Mouse (Mus musculus): ENCODE measurements at regions not wholly inside any gene's neighbourhood (a gene's known extent, or its start where the extent isn't known, plus 50 kb on each side); places are given as distances from the start of the nearest gene placed in this dataset.

- DNase-seq (ENCODE audit: low spot score) (no peak), ATAC-seq (no peak)
- no peak overlapping the region for H3K9ac ChIP-seq (replicated peaks; ENCODE audit: low read length)
Measured at GRCm38 (mm10) chr2:74363255-74363654, 216.0 kb downstream of the Lnpk start.

DNA sequence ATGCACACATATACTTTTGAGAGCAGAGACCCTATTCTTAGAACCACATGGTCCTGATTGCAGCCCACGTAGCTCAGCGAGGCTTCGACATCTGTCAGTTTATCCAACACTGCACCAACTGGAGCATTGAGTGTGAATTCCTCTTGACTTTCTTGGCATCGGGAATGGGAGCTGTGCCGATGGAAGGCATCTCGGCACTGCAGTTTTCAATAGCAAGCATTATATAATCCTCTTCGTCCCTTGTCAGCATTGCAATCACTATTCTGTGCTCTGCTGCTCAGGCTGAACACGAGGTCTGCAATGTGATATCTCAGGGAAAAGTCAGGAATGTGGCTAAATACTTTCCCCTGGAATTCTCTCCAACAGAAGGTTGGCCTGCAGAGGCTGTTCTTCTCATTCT is 224.6 kb downstream of the Lnpk start:
- no peak for ATAC-seq
- H3K36me3 ChIP-seq (ENCODE audit: insufficient read depth, low read length): no peaks in the 10 kb centered on the region
- H3K4me3 ChIP-seq (ENCODE audit: low read length): no peak overlapping the region
- 61% methylated on average over 8 of the region's 8 CpGs for WGBS
- H3K9me3 ChIP-seq (ENCODE audit: low read length): no peaks in the 10 kb centered on the region
- no peak overlapping the region for H3K9ac ChIP-seq (replicated peaks; ENCODE audit: low read length)
- no peak overlapping the region for H3K4me2 ChIP-seq (ENCODE audit: low read depth, low read length)
- H3K27ac ChIP-seq: no peak overlapping the region
- no peak for TF ChIP-seq CTCF (IDR thresholded peaks at IDR 0.05; ENCODE audit: low read depth)
- H3K4me1 ChIP-seq (ENCODE audit: insufficient read depth, low read length): no peaks in the 10 kb centered on the region
- DNase-seq (ENCODE audit: low spot score): no peak
- no peaks in the 10 kb centered on the region for H3K27me3 ChIP-seq (ENCODE audit: insufficient read depth, low read length)

More at GRCm38 (mm10) chr2:74363255-74363654, 216.0 kb downstream of the Lnpk start:
- no peaks in the 10 kb centered on the region for H3K36me3 ChIP-seq (ENCODE audit: insufficient read depth, low read length)
- TF ChIP-seq CTCF (IDR thresholded peaks at IDR 0.05; ENCODE audit: low read depth): no peak
- H3K4me1 ChIP-seq (ENCODE audit: insufficient read depth, low read length): no peaks in the 10 kb centered on the region
- no peak overlapping the region for H3K27ac ChIP-seq
- no peak overlapping the region for H3K4me2 ChIP-seq (ENCODE audit: low read depth, low read length)
- H3K27me3 ChIP-seq (ENCODE audit: insufficient read depth, low read length): no peaks in the 10 kb centered on the region
- H3K9me3 ChIP-seq (ENCODE audit: low read length): no peaks in the 10 kb centered on the region
- H3K4me3 ChIP-seq (ENCODE audit: low read length): no peak overlapping the region
- WGBS: 93% methylated on average over 2 of the region's 2 CpGs

- H3K27me3 ChIP-seq (ENCODE audit: insufficient read depth, low read length): no peaks in the 10 kb centered on the region
- H3K4me1 ChIP-seq (ENCODE audit: insufficient read depth, low read length): no peaks in the 10 kb centered on the region
- H3K27ac ChIP-seq: no peak overlapping the region
- WGBS: 58% methylated on average over 6 of the region's 6 CpGs
- H3K9me3 ChIP-seq (ENCODE audit: low read length): no peaks in the 10 kb centered on the region
- H3K4me2 ChIP-seq (ENCODE audit: low read depth, low read length): no peak overlapping the region
- H3K4me3 ChIP-seq (ENCODE audit: low read length): no peak overlapping the region
- no peak overlapping the region for H3K9ac ChIP-seq (replicated peaks; ENCODE audit: low read length)
- TF ChIP-seq CTCF (IDR thresholded peaks at IDR 0.05; ENCODE audit: low read depth): no peak
- DNase-seq (ENCODE audit: low spot score) (peak; percentile 37), ATAC-seq (no peak)
- no peaks in the 10 kb centered on the region for H3K36me3 ChIP-seq (ENCODE audit: insufficient read depth, low read length)
Measured at GRCm38 (mm10) chr2:74349809-74350208, 229.4 kb downstream of the Lnpk start.

GRCm38 (mm10) chr2:74306301-74306700 is 272.9 kb downstream of the Lnpk start:
- H3K9me3 ChIP-seq (ENCODE audit: low read length): no peaks in the 10 kb centered on the region
- H3K9ac ChIP-seq (replicated peaks; ENCODE audit: low read length): no peak overlapping the region
- no peak overlapping the region for H3K27ac ChIP-seq
- no peaks in the 10 kb centered on the region for H3K4me1 ChIP-seq (ENCODE audit: insufficient read depth, low read length)
- H3K27me3 ChIP-seq (ENCODE audit: insufficient read depth, low read length): no peaks in the 10 kb centered on the region
- no peak for TF ChIP-seq CTCF (IDR thresholded peaks at IDR 0.05; ENCODE audit: low read depth)
- no peak overlapping the region for H3K4me3 ChIP-seq (ENCODE audit: low read length)
- DNase-seq (ENCODE audit: low spot score) (no peak), ATAC-seq (no peak)
- H3K4me2 ChIP-seq (ENCODE audit: low read depth, low read length): no peak overlapping the region
- WGBS: 87% methylated on average over 9 of the region's 9 CpGs
- no peaks in the 10 kb centered on the region for H3K36me3 ChIP-seq (ENCODE audit: insufficient read depth, low read length)

GRCm38 (mm10) chr2:74300885-74301451 is 278.3 kb downstream of the Lnpk start:
- no peak overlapping the region for H3K27ac ChIP-seq
- H3K4me3 ChIP-seq (ENCODE audit: low read length): peak overlapping the region; percentile 32
- TF ChIP-seq CTCF (IDR thresholded peaks at IDR 0.05; ENCODE audit: low read depth): 0 out of 2 replicates have a peak, but pooled peaks have one; percentile 10
- H3K4me1 ChIP-seq (ENCODE audit: insufficient read depth, low read length): no peaks in the 10 kb centered on the region
- H3K4me2 ChIP-seq (ENCODE audit: low read depth, low read length): peak overlapping the region; percentile 66
- DNase-seq (ENCODE audit: low spot score): peak; percentile 11
- no peaks in the 10 kb centered on the region for H3K27me3 ChIP-seq (ENCODE audit: insufficient read depth, low read length)
- no peak overlapping the region for H3K9ac ChIP-seq (replicated peaks; ENCODE audit: low read length)
- H3K36me3 ChIP-seq (ENCODE audit: insufficient read depth, low read length): no peaks in the 10 kb centered on the region
- 6% methylated on average over 9 of the region's 9 CpGs for WGBS
- no peak for ATAC-seq
- no peaks in the 10 kb centered on the region for H3K9me3 ChIP-seq (ENCODE audit: low read length)

- no peaks in the 10 kb centered on the region for H3K27me3 ChIP-seq (ENCODE audit: insufficient read depth, low read length)
- ATAC-seq (peak; percentile 86), DNase-seq (ENCODE audit: low spot score) (peak; percentile 93)
- peak overlapping the region; percentile 66 for H3K4me2 ChIP-seq (ENCODE audit: low read depth, low read length)
- no peak overlapping the region for H3K9ac ChIP-seq (replicated peaks; ENCODE audit: low read length)
- WGBS: 2% methylated on average over 11 of the region's 11 CpGs
- no peaks in the 10 kb centered on the region for H3K9me3 ChIP-seq (ENCODE audit: low read length)
- H3K4me3 ChIP-seq (ENCODE audit: low read length): peak overlapping the region; percentile 32
- peak; percentile 83 for TF ChIP-seq CTCF (IDR thresholded peaks at IDR 0.05; ENCODE audit: low read depth)
- no peaks in the 10 kb centered on the region for H3K4me1 ChIP-seq (ENCODE audit: insufficient read depth, low read length)
- H3K36me3 ChIP-seq (ENCODE audit: insufficient read depth, low read length): no peaks in the 10 kb centered on the region
- H3K27ac ChIP-seq: no peak overlapping the region
Measured at GRCm38 (mm10) chr2:74300366-74300791, 278.9 kb downstream of the Lnpk start.

GRCm38 (mm10) chr2:74292641-74293040 is 286.6 kb downstream of the Lnpk start:
- H3K4me1 ChIP-seq (ENCODE audit: insufficient read depth, low read length): no peaks in the 10 kb centered on the region; the same call in 1 of the 2 replicates
- no peak overlapping the region for H3K4me3 ChIP-seq (ENCODE audit: low read length)
- no peak overlapping the region for H3K4me2 ChIP-seq (ENCODE audit: low read depth, low read length)
- DNase-seq (ENCODE audit: low spot score) (no peak), ATAC-seq (no peak)
- TF ChIP-seq CTCF (IDR thresholded peaks at IDR 0.05; ENCODE audit: low read depth): no peak
- H3K9me3 ChIP-seq (ENCODE audit: low read length): no peaks in the 10 kb centered on the region
- no peak overlapping the region for H3K9ac ChIP-seq (replicated peaks; ENCODE audit: low read length)
- WGBS: 76% methylated on average over 7 of the region's 7 CpGs
- H3K27ac ChIP-seq: no peak overlapping the region
- H3K27me3 ChIP-seq (ENCODE audit: insufficient read depth, low read length): no peaks in the 10 kb centered on the region
- H3K36me3 ChIP-seq (ENCODE audit: insufficient read depth, low read length): no peaks in the 10 kb centered on the region

Data from hindbrain, postnatal 0 days (tissue).